Mouse (Mus musculus): Measurements from ENCODE around the gene Gsdme.

- TF ChIP-seq CTCF (IDR thresholded peaks at IDR 0.05; ENCODE audit: low read depth) = no peak
- no peak for TF ChIP-seq EP300 (optimal IDR thresholded peaks at IDR 0.05)
These were observed 16.3 kb downstream of the Gsdme start for GRCm38 (mm10) chr6:50247356-50247755.

All from stomach, postnatal 0 days (tissue).